Mouse (Mus musculus) MEL-GATA-1-ER (cell line): Measurements from ENCODE around the gene Fam229a.
"Not testable (repeated sequence)": the region's sequence is repeated elsewhere in the genome, so short reads cannot be mapped to it uniquely, and the experiment has no call there.

Experiments used
- DNase-seq: peaks from one replicate; pipeline ENCODE4 v3.0.0-alpha.2; 2012; ENCODE audit warnings: low read depth; ENCODE audit errors: extremely low read depth

Fam229a gene

GRCm38 (mm10) chr4:129490972-129491880 is at the start of gene Fam229a, which contains the start of gene Tssk3:
Fam229a (plus strand) TSS chr4:129491190.
Tssk3 (minus strand) TSS chr4:129491022.
- no peak for DNase-seq

GRCm38 (mm10) chr4:129447360-129447759 is 43.6 kb upstream of the Fam229a start:
- DNase-seq: no peak

GRCm38 (mm10) chr4:129447778-129448563 is 43.0 kb upstream of the Fam229a start:
- peak; percentile 49 for DNase-seq

- DNase-seq: no peak
Observed at GRCm38 (mm10) chr4:129448713-129449112, 42.3 kb upstream of the Fam229a start.

GRCm38 (mm10) chr4:129450851-129451250 is 40.1 kb upstream of the Fam229a start:
- no peak for DNase-seq

GRCm38 (mm10) chr4:129451471-129452169 is 39.4 kb upstream of the Fam229a start:
- no peak for DNase-seq

GRCm38 (mm10) chr4:129455265-129455664 is 35.7 kb upstream of the Fam229a start:
- peak; percentile 62 for DNase-seq

GRCm38 (mm10) chr4:129456126-129456525 is 34.9 kb upstream of the Fam229a start:
- no peak for DNase-seq

- not testable (repeated sequence) for DNase-seq
Observed at GRCm38 (mm10) chr4:129457311-129457710, 33.7 kb upstream of the Fam229a start.

- DNase-seq: no peak
Observed at GRCm38 (mm10) chr4:129459726-129460125, 31.3 kb upstream of the Fam229a start.

- DNase-seq: no peak
Observed at GRCm38 (mm10) chr4:129460827-129461182, 30.2 kb upstream of the Fam229a start.

- DNase-seq: peak; percentile 99
Observed at GRCm38 (mm10) chr4:129461183-129461960, 29.6 kb upstream of the Fam229a start, which contains the start of gene Bsdc1. Bsdc1 (plus strand) TSS chr4:129461581.

- DNase-seq: no peak
Observed at GRCm38 (mm10) chr4:129462118-129462517, 28.9 kb upstream of the Fam229a start.

GRCm38 (mm10) chr4:129463097-129464059 is 27.6 kb upstream of the Fam229a start:
- DNase-seq: peak; percentile 62

- DNase-seq: no peak
Observed at GRCm38 (mm10) chr4:129464286-129464815, 26.6 kb upstream of the Fam229a start.

- DNase-seq: no peak
Observed at GRCm38 (mm10) chr4:129476047-129476446, 14.9 kb upstream of the Fam229a start.

GRCm38 (mm10) chr4:129479863-129480262 is 11.1 kb upstream of the Fam229a start:
- no peak for DNase-seq

GRCm38 (mm10) chr4:129481090-129481489 is 9.9 kb upstream of the Fam229a start:
- no peak for DNase-seq

- DNase-seq: no peak
Observed at GRCm38 (mm10) chr4:129494681-129495080, 3.7 kb downstream of the Fam229a start.
